ENCODE assay signal across 8 mouse cellular contexts in genomic region chr6:148894888-148895772, GRCm38 (mm10). TPM values are rescaled to one million over a fixed set of nuclear protein-coding genes. Genes with fewer than 3 reads are reported as not detected.
DNase-seq lines count a peak whose midpoint lies in the region; ATAC-seq lines count a peak whose summit lies in the region.

No protein-coding gene starts in this region.

- no peaks in the 10 kb centered on the region for H3K27me3 ChIP-seq in forebrain, embryonic 13.5 days

- WGBS in forebrain, embryonic 13.5 days: 16% methylated on average over 18 of the region's 18 CpGs

- H3K36me3 ChIP-seq in forebrain, embryonic 13.5 days (ENCODE audit: poor library complexity, severe bottlenecking): no peaks in the 10 kb centered on the region

- ATAC-seq in forebrain, embryonic 13.5 days: no peak
- ATAC-seq in megakaryocyte-erythroid progenitor cell, adult 5-6 weeks (replicated peaks; ENCODE audit: low FRiP score, low TSS enrichment, poor library complexity, severe bottlenecking): peak; percentile 18

- peaks cover 10% of the 10 kb centered on the region for H3K4me1 ChIP-seq in forebrain, embryonic 13.5 days

- H3K4me2 ChIP-seq in forebrain, embryonic 13.5 days: peak overlapping the region; percentile 88

- peak overlapping the region; percentile 82 for H3K9ac ChIP-seq in forebrain, embryonic 13.5 days

- DNase-seq in layer of hippocampus, adult 9-11 months: peak; percentile 4
- DNase-seq in layer of hippocampus, adult 18-20 months (ENCODE audit: low spot score in 2 of 2): no peak
- peak; percentile 23 for DNase-seq in ZHBTc4 (ENCODE audit: low read depth, low spot score)
- DNase-seq in kidney, postnatal 10 days: peak; percentile 13
- peak; percentile 12 for DNase-seq in thymus, postnatal 0 days (ENCODE audit: low spot score)
- no peak for DNase-seq in right cerebral cortex, postnatal 4 days

- peak overlapping the region; percentile 87; the same call in 1 of the 2 replicates for H3K27ac ChIP-seq in forebrain, embryonic 13.5 days

- H3K9me3 ChIP-seq in forebrain, embryonic 13.5 days (replicated peaks): no peaks in the 10 kb centered on the region

- peak overlapping the region; percentile 71 for H3K4me3 ChIP-seq in forebrain, embryonic 13.5 days

RNA-seq across cellular contexts. Expression of gene Caprin2, which starts 0.9 kb away (rescaled TPM):
- 1 to 10 TPM; 7.2 TPM for total RNA-seq in layer of hippocampus, adult 18-20 months (2021)
- 11.0 and 16.0 TPM in 2 replicates for polyA plus RNA-seq in forebrain, embryonic 13.5 days (2015; fragmentation: Nextera tagmentation; extraction: Ambion mirVana)
- 37.8 and 42.2 TPM in 2 replicates for total RNA-seq in megakaryocyte-erythroid progenitor cell, adult 5-6 weeks (2014; fragmentation: Nextera tagmentation)
- 22.1 and 30.5 TPM in 2 replicates for total RNA-seq in megakaryocyte-erythroid progenitor cell, adult 5-6 weeks (2017)
- 7.2 and 7.6 TPM in 2 replicates for polyA plus RNA-seq in thymus, postnatal 0 days (2015; fragmentation: Nextera tagmentation; extraction: Ambion mirVana)

RNA-seq across cellular contexts. Expression of gene Sinhcaf, which starts 51.1 kb away (rescaled TPM):
- total RNA-seq in layer of hippocampus, adult 18-20 months (2021): 1 to 10 TPM; 1.8 to 3.2 TPM
- 187 and 207 TPM in 2 replicates for polyA plus RNA-seq in forebrain, embryonic 13.5 days (2015; fragmentation: Nextera tagmentation; extraction: Ambion mirVana)
- total RNA-seq in megakaryocyte-erythroid progenitor cell, adult 5-6 weeks (2014; fragmentation: Nextera tagmentation): 32.1 and 46.3 TPM in 2 replicates
- 134 and 160 TPM in 2 replicates for total RNA-seq in megakaryocyte-erythroid progenitor cell, adult 5-6 weeks (2017)
- 79.5 and 80.9 TPM in 2 replicates for polyA plus RNA-seq in thymus, postnatal 0 days (2015; fragmentation: Nextera tagmentation; extraction: Ambion mirVana)

Comparison
In these comparisons a context has a peak if more than half of its experiments do, and no peak if none do; other contexts are left out.
1. DNase-seq: peak in layer of hippocampus, adult 9-11 months (single experiment), ZHBTc4 (single experiment), kidney, postnatal 10 days (single experiment) and thymus, postnatal 0 days (single experiment); none in layer of hippocampus, adult 18-20 months (0 of 2) and right cerebral cortex, postnatal 4 days (single experiment).
2. RNA of gene Sinhcaf, which starts 51.1 kb away (total RNA-seq): 32.1 to 160 TPM in megakaryocyte-erythroid progenitor cell, adult 5-6 weeks; 1.8 to 3.2 TPM in layer of hippocampus, adult 18-20 months; every median in the first group is over 4 times any median in the second.